ENCODE assay signal across 27 mouse cellular contexts in genomic region chr17:30790816-30791215, GRCm38 (mm10).
"Had no signal": no experiment of that assay in that cellular context is flagged by ENCODE, and none has a peak within 500 bp of the region (broad histone marks: within the 10 kb centered on the region; RNA-seq: fewer than 3 reads in every experiment).

No protein-coding gene starts in this region.

- H3K9ac ChIP-seq: embryonic facial prominence, embryonic 12.5 days; embryonic facial prominence, embryonic 13.5 days; embryonic facial prominence, embryonic 15.5 days; forebrain, embryonic 12.5 days; forebrain, embryonic 13.5 days; forebrain, embryonic 15.5 days; forebrain, postnatal 0 days had no signal

- ATAC-seq: forebrain, embryonic 13.5 days; forebrain, embryonic 15.5 days; forebrain, embryonic 16.5 days; forebrain, postnatal 0 days had no signal

- H3K4me2 ChIP-seq: embryonic facial prominence, embryonic 12.5 days; embryonic facial prominence, embryonic 13.5 days; embryonic facial prominence, embryonic 15.5 days; forebrain, embryonic 12.5 days; forebrain, embryonic 13.5 days; forebrain, embryonic 15.5 days had no signal

- DNase-seq: cerebellum, adult 2 months; cerebellum, adult 8-10 months; cerebellum, adult 9-10 months; cerebellum, adult 9-11 months; cerebellum, postnatal 10 days; cerebellum, postnatal 14 days; cerebellum, postnatal 25 days; cerebellum, postnatal 36 days; embryo, embryonic 11 days; forebrain, postnatal 0 days; gastrocnemius, adult 2 months; gastrocnemius, postnatal 10 days; gastrocnemius, postnatal 14 days; gastrocnemius, postnatal 25 days; gastrocnemius, postnatal 36 days; heart, adult 18-20 months; heart, adult 2 months had no signal

- H3K9me3 ChIP-seq: embryonic facial prominence, embryonic 10.5 days; embryonic facial prominence, embryonic 12.5 days; embryonic facial prominence, embryonic 13.5 days; embryonic facial prominence, embryonic 15.5 days; forebrain, embryonic 10.5 days; forebrain, embryonic 12.5 days; forebrain, embryonic 13.5 days; forebrain, embryonic 15.5 days had no signal

- H3K27me3 ChIP-seq: embryonic facial prominence, embryonic 12.5 days; embryonic facial prominence, embryonic 13.5 days; embryonic facial prominence, embryonic 15.5 days; forebrain, embryonic 12.5 days; forebrain, embryonic 13.5 days; forebrain, embryonic 15.5 days had no signal

- H3K36me3 ChIP-seq: embryonic facial prominence, embryonic 10.5 days; embryonic facial prominence, embryonic 12.5 days; embryonic facial prominence, embryonic 13.5 days; embryonic facial prominence, embryonic 15.5 days; forebrain, embryonic 10.5 days; forebrain, embryonic 12.5 days; forebrain, embryonic 15.5 days had no signal

- H3K4me1 ChIP-seq: embryonic facial prominence, embryonic 10.5 days; embryonic facial prominence, embryonic 12.5 days; embryonic facial prominence, embryonic 13.5 days; embryonic facial prominence, embryonic 15.5 days; forebrain, embryonic 10.5 days; forebrain, embryonic 12.5 days; forebrain, embryonic 13.5 days had no signal

- H3K4me3 ChIP-seq: embryonic facial prominence, embryonic 10.5 days; embryonic facial prominence, embryonic 12.5 days; embryonic facial prominence, embryonic 13.5 days; embryonic facial prominence, embryonic 15.5 days; erythroblast, embryonic 14.5 days; forebrain, embryonic 10.5 days; forebrain, embryonic 12.5 days; forebrain, embryonic 13.5 days; forebrain, embryonic 15.5 days; gastrocnemius, adult 2 months; heart, adult 2 months had no signal

- H3K27ac ChIP-seq: embryonic facial prominence, embryonic 10.5 days; embryonic facial prominence, embryonic 12.5 days; embryonic facial prominence, embryonic 13.5 days; embryonic facial prominence, embryonic 15.5 days; forebrain, embryonic 10.5 days; forebrain, embryonic 12.5 days; forebrain, embryonic 13.5 days; forebrain, embryonic 15.5 days; gastrocnemius, adult 2 months; heart, adult 2 months had no signal
